Mouse (Mus musculus): ENCODE measurements around the gene Chtop.

DNA sequence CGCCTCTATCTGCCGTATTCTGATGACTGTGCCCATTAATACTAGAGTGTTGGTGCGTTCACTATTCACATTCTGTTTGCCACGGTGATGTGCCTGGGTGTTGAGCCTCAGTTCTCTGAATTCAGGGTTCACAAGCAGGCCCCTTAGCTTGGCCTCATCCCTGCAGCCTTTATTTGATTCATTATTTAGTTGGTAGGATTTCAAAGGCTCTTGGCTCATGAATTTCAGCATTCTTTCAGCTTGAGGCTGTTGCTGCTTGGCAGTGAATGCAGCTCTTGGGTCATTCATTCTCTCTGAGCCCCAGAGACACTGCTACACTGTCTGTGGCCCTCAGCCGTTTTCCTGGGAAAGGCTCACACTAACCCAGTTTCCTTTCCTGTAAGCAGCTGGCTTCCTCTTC, 46.7 kb upstream of the Chtop start:
- TF ChIP-seq POLR2A (IDR thresholded peaks at IDR 0.05; ENCODE audit: low read depth, low read length), result no peak
- TF ChIP-seq CTCF (IDR thresholded peaks at IDR 0.05; ENCODE audit: borderline replicate concordance, insufficient read depth, low read length), result no peak

Data from embryonic fibroblast, embryonic 13.5 days (primary cell).